Mouse (Mus musculus) forebrain, embryonic 13.5 days (tissue): ENCODE data around the gene Hnrnpab. TPM values are rescaled to one million over a fixed set of nuclear protein-coding genes. Genes with fewer than 3 reads are reported as not detected.

ENCODE experiments used
- ATAC-seq: fragments of 200-750 bp; cut with Nextera tagmentation; 2 replicates; pipeline ENCODE4 v1.8.0; 2017
- H3K27ac ChIP-seq: fragments of 300-500 bp; sonication (generic); 2 replicates; pipeline ENCODE4 v1.5.1; 2015; ENCODE audit warnings: inconsistent platforms, mild to moderate bottlenecking, moderate library complexity
- H3K27me3 ChIP-seq: fragments of 300-500 bp; sonication (generic); 2 replicates; pipeline ENCODE4 v1.6.1; 2015; ENCODE audit warnings: mild to moderate bottlenecking, inconsistent platforms
- H3K36me3 ChIP-seq: fragments of 300-500 bp; sonication (generic); 2 replicates; pipeline ENCODE4 v1.6.1; 2015; ENCODE audit warnings: mild to moderate bottlenecking, inconsistent platforms; ENCODE audit not compliant: poor library complexity, severe bottlenecking
- H3K4me1 ChIP-seq: fragments of 300-500 bp; sonication (generic); 2 replicates; pipeline ENCODE4 v1.6.1; 2015; ENCODE audit warnings: inconsistent platforms
- H3K4me2 ChIP-seq: fragments of 300-500 bp; sonication (generic); 2 replicates; pipeline ENCODE4 v1.6.1; 2015; ENCODE audit warnings: inconsistent platforms, mild to moderate bottlenecking, moderate library complexity
- H3K4me3 ChIP-seq: fragments of 300-500 bp; sonication (generic); 2 replicates; pipeline ENCODE4 v1.5.1; 2015; ENCODE audit warnings: mild to moderate bottlenecking, inconsistent platforms
- H3K9ac ChIP-seq: fragments of 300-500 bp; sonication (generic); 2 replicates; pipeline ENCODE4 v1.6.1; 2015; ENCODE audit warnings: mild to moderate bottlenecking, inconsistent platforms
- H3K9me3 ChIP-seq: fragments of 300-500 bp; sonication (generic); replicated peaks from 2 replicates; pipeline ENCODE4 v1.6.1; 2016; ENCODE audit warnings: inconsistent platforms
- WGBS: fragments of 180-500 bp; shearing (Covaris S2); methylation state at CpG from one replicate; pipeline ENCODE4 v1.1.7; 2015; 5-methylcytosine and 5-hydroxymethylcytosine counted together
- polyA plus RNA-seq: library from polyadenylated mRNA; unstranded; fragments of >200 nt; fragmentation: Nextera tagmentation; extraction: Ambion mirVana; gene quantifications from 2 replicates; pipeline ENCODE4 v1.2.1, GENCODE M21; 2015

Gene Hnrnpab
- polyA plus RNA-seq, 1 experiment from 2014 or later, result 646 TPM

DNA sequence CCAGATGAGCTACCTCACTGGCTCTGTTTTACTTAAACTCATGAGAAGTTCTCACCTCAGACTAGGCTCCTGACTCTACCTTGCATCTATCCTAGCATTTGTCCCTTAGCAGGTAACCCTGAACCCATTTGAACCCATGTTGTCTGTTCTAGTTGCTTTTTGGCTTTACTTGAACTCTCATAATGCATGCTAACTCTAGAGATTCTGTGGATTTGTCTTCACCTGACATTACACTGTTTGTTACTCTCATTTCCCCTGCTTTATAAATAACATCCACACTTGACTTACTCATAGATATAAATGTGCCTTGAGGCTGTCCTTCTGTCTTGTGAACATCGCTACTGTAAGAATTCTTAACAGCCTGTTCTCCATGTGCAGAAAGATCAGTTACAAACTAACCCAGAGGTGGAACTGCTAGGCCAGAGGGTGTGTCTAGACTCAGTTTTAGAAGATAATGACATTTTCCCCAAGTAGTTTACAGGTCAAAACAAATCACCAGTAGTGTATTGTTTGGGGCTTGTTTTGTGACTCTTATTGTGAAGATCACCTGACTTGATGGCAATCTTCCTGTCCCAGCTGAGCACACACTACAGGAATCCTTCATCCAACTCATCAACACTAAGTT is 11.1 kb downstream of the Hnrnpab start:
- H3K27ac ChIP-seq, result no peak overlapping the region
- H3K4me1 ChIP-seq, result peaks cover 4% of the 10 kb centered on the region; the same call in 1 of the 2 replicates
- no peak overlapping the region for H3K4me2 ChIP-seq
- H3K4me3 ChIP-seq, result no peak overlapping the region
- H3K36me3 ChIP-seq, result peaks cover 100% of the 10 kb centered on the region
- no peaks in the 10 kb centered on the region for H3K27me3 ChIP-seq
- no peak overlapping the region for H3K9ac ChIP-seq
- no peaks in the 10 kb centered on the region for H3K9me3 ChIP-seq
- 96% methylated on average over 1 of the region's 1 CpGs for WGBS
- ATAC-seq, result no peak

DNA sequence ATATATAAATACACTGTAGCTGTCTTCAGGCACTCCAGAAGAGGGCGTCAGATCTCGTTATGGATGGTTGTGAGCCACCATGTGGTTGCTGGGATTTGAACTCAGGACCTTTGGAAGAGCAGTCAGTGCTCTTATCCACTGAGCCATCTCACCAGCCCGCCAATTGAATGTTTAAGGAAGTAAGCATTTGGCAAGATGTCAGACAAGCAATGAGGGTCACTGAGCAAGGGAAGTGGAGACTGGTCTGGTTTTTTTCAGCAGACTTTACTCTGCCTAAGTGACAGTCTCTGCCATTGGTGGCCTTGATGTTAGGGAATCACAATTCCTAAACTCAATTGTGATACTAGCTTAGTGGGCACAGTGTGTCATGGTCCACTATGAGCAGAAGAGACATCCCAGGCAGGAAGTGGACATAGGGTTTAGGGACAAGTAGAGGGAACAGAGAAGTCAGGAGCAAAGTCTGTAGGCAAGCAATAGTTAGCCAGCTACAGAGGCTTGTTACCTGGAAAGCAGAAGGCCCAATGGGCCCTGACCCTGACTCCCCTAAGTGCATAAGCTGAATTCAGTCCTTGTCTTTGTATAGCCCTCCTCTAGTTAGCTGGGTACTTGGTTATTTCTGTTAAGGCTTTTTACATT is 11.8 kb downstream of the Hnrnpab start:
- no peak for ATAC-seq
- no peak overlapping the region for H3K27ac ChIP-seq
- no peak overlapping the region for H3K9ac ChIP-seq
- H3K36me3 ChIP-seq, result peaks cover 100% of the 10 kb centered on the region
- no peak overlapping the region for H3K4me2 ChIP-seq
- H3K9me3 ChIP-seq, result no peaks in the 10 kb centered on the region
- H3K27me3 ChIP-seq, result no peaks in the 10 kb centered on the region
- WGBS, result 77% methylated on average over 3 of the region's 3 CpGs
- H3K4me3 ChIP-seq, result no peak overlapping the region
- H3K4me1 ChIP-seq, result no peaks in the 10 kb centered on the region

DNA sequence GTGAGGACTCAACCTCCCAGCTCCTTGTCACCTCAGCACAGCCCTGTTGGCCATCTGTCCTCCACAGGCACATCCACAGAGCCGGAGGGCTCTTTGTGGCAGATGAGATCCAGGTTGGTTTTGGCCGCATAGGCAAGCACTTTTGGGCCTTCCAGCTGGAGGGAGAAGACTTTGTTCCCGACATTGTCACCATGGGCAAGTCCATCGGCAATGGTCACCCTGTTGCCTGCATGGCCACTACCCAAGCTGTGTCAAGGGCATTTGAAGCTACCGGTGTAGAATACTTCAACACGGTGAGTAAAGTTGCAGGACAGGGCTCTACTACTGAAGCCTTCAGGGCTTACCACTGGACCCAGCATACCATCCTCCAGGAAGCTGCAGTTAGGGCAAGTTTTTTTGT is 12.8 kb downstream of the Hnrnpab start:
- Histone ChIP-seq H3K36me3 (peaks cover 100% of the 10 kb centered on the region), H3K9ac (no peak overlapping the region), H3K4me3 (no peak overlapping the region), H3K4me2 (no peak overlapping the region), H3K9me3 (no peaks in the 10 kb centered on the region), H3K27me3 (no peaks in the 10 kb centered on the region), H3K4me1 (no peaks in the 10 kb centered on the region), H3K27ac (no peak overlapping the region)
- 91% methylated on average over 6 of the region's 6 CpGs for WGBS
- ATAC-seq, result no peak

DNA sequence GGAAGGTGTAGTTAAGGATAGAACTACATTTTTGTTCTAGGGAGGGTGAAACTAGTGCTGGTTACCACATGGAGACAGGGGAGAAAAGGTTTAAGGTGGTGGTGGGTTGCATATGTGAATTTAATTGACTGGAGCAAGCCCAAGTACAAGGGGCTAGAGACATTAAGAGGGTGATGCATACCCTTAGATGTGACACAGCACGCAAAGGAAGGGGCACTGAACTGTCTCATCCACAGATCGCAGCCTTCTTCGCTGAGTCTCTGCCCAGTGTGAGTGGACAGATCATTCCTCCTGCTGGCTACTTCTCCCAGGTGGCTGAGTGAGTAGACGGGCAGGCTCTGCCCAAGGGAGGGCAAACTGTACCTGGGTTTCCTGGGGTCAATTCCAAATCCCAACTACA is 13.3 kb downstream of the Hnrnpab start:
- Histone ChIP-seq H3K36me3 (peaks cover 100% of the 10 kb centered on the region), H3K27ac (no peak overlapping the region), H3K4me2 (no peak overlapping the region), H3K9me3 (no peaks in the 10 kb centered on the region), H3K4me1 (no peaks in the 10 kb centered on the region), H3K9ac (no peak overlapping the region), H3K4me3 (no peak overlapping the region), H3K27me3 (no peaks in the 10 kb centered on the region)
- ATAC-seq, result no peak
- 95% methylated on average over 4 of the region's 4 CpGs for WGBS

DNA sequence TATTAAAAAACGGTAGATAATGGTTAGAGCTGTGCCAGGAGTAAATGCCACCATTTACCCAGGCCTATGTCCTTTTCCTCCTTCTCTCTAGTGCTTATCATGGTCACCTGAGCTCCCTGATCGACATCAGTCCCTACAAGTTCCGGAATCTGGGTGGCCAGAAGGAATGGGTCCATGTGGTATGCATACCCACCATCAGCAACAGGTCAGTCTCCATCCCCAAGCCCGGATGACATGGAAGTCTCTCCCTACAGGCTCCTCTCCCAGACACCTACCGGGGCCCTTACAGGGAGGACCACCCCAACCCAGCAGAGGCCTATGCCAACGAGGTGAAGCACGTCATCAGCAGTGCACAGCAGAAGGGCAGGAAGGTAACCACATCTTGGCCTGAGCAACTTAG is 14.7 kb downstream of the Hnrnpab start:
- Histone ChIP-seq H3K27ac (no peak overlapping the region), H3K4me2 (no peak overlapping the region), H3K9me3 (no peaks in the 10 kb centered on the region), H3K9ac (no peak overlapping the region), H3K36me3 (peaks cover 100% of the 10 kb centered on the region), H3K4me3 (no peak overlapping the region), H3K4me1 (no peaks in the 10 kb centered on the region), H3K27me3 (no peaks in the 10 kb centered on the region)
- WGBS, result 93% methylated on average over 7 of the region's 7 CpGs
- ATAC-seq, result no peak

DNA sequence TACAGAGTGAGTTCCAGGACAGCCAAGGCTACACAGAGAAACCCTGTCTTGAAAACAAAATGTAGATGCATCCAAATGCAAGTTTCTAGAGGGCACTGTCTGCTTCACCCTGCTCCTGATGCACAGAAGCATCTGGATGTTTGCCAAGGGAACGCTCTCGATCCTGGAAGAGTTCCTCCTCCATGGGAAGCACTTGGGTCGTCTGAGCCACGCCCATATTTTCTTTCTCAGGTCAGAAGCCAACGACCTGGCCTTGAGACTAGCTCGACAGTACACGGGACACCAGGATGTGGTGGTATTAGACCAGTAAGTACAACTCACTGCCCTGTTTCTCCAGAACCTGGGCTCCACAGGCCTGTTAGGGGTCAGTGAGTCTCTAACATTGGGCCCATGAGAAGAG is 15.5 kb downstream of the Hnrnpab start:
- Histone ChIP-seq H3K36me3 (peaks cover 100% of the 10 kb centered on the region), H3K27me3 (no peaks in the 10 kb centered on the region), H3K9me3 (no peaks in the 10 kb centered on the region), H3K4me3 (no peak overlapping the region), H3K9ac (no peak overlapping the region), H3K4me2 (no peak overlapping the region), H3K27ac (no peak overlapping the region), H3K4me1 (0 out of 2 replicates have a peak, but pooled peaks cover 3% of the 10 kb centered on the region)
- whole genome bisulfite sequencing, result 76% methylated on average over 7 of the region's 7 CpGs
- no peak for ATAC-seq

DNA sequence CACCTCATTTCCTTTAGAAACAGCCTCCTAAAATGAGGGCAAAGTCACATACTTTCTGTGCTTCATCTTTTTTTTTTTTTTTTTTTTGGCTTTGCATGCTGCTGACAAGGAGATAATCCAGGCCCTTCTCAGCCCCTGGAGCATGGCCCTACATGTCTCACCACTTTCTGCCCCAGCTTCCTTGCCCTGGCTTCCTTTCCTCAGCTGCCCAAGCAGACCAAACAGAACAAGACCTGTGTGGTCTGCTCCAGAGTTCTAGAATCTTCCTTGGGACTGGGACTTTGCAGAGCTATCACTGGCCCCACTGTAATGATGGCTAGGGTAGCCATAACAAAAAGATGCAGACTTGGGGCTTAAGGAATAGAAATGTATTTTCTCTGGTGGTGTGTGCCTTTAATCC is 16.6 kb downstream of the Hnrnpab start:
- H3K36me3 ChIP-seq, result peaks cover 94% of the 10 kb centered on the region

DNA sequence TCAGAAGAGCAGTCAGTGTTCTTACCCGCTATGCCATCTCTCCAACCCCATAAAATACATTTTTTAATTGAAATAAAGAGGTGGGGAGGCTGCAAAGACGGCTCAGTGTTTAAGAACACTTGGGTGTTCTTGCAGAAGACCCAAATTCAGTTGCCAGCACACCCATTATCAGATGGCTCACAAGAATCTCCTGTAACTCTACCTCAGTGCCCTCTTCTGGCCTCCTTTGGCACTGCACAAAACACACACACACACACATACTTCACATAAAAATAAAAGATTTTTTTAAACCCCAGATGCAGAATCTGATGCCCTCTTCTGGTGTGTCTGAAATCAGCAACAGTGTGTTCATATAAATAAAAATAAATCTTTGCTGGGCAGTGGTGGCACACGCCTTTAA is 17.8 kb downstream of the Hnrnpab start:
- no peak for ATAC-seq
- Histone ChIP-seq H3K9me3 (no peaks in the 10 kb centered on the region), H3K4me3 (no peak overlapping the region), H3K27me3 (no peaks in the 10 kb centered on the region), H3K4me1 (peaks cover 22% of the 10 kb centered on the region), H3K36me3 (peaks cover 82% of the 10 kb centered on the region), H3K9ac (no peak overlapping the region), H3K27ac (no peak overlapping the region), H3K4me2 (no peak overlapping the region)
- WGBS, result 98% methylated on average over 3 of the region's 3 CpGs

More for the DNA sequence above, 16.6 kb downstream of the Hnrnpab start:
- H3K9ac ChIP-seq, result no peak overlapping the region
- H3K4me3 ChIP-seq, result no peak overlapping the region
- peaks cover 14% of the 10 kb centered on the region for H3K4me1 ChIP-seq
- H3K27ac ChIP-seq, result no peak overlapping the region
- no peaks in the 10 kb centered on the region for H3K9me3 ChIP-seq
- no peak for ATAC-seq
- H3K27me3 ChIP-seq, result no peaks in the 10 kb centered on the region
- no peak overlapping the region for H3K4me2 ChIP-seq

DNA sequence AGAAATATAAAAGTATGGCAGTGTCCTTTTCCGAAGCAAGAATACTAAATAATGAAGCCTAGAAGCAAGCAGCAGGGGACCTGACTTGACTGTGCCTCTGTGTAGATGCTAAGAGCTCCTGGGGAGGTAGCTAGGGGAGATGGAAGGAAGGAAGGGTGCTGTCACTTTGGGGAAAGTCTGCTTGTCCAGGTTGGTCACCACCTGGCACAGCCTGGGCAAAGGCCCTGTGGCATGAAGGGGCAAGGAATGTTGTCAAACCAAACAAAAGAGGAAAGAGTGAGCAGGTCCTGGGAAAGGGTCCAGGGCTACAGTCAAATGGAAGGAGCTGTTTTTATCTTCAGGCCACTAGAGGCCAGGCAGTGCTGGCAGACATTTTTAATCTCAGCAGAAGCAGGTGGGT is 19.6 kb downstream of the Hnrnpab start:
- Histone ChIP-seq H3K27me3 (no peaks in the 10 kb centered on the region), H3K36me3 (peaks cover 64% of the 10 kb centered on the region), H3K27ac (no peak overlapping the region), H3K9me3 (no peaks in the 10 kb centered on the region), H3K4me2 (no peak overlapping the region), H3K4me3 (no peak overlapping the region), H3K4me1 (peaks cover 29% of the 10 kb centered on the region), H3K9ac (no peak overlapping the region)
- no peak for ATAC-seq
- 92% methylated on average over 1 of the region's 1 CpGs for WGBS

DNA sequence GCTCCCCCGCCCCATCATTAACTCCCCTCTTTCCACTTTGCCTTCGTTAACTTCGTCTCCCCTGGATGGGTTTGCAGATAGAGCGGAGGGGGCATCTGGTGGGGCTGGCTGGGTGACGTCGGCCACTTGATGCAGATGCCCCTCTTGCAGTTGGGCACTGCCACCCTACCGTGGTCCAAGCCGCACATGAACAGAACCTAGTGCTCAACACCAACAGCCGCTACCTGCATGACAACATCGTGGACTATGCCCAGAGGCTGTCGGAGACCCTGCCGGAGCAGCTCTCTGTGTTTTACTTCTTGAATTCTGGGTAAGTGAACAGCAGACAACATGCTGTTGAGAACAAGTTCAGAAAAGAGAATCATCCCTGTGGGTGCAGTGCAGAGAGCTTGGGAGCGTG is 20.2 kb downstream of the Hnrnpab start:
- Histone ChIP-seq H3K36me3 (peaks cover 58% of the 10 kb centered on the region), H3K4me3 (no peak overlapping the region), H3K4me2 (no peak overlapping the region), H3K27ac (no peak overlapping the region), H3K9ac (no peak overlapping the region), H3K27me3 (no peaks in the 10 kb centered on the region), H3K9me3 (no peaks in the 10 kb centered on the region), H3K4me1 (peaks cover 29% of the 10 kb centered on the region)
- ATAC-seq, result no peak
- 89% methylated on average over 13 of the region's 13 CpGs for WGBS

DNA sequence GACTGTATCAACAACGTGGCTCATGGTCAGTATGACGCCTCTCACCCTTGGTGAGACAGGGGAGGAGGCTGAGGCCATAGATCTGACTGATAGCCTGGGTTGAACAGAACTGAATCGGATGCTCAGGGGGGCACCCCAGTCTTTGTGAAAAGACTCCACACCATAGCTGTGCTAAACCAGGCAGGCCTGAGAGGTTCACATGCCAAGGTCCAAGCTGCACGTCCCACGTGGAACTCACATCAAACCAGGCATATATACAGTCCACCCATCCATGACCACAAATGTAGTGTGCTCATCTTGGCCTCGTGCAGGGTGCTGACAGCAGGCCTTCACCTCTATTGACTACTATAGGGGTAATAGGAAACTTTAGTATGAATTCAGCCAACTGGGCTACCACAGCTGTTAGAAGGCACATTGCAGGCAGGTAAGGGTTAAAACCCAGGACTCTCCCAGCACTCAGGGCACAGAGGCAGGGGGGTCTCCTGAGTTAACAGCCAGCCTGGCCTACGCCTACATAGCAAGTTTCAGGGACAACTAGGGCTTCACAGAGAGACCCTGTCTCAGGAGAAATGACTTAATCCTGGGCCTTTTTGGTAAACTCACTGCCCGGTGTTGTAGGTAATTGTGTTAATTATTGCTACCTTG is 20.9 kb downstream of the Hnrnpab start:
- peaks cover 29% of the 10 kb centered on the region for H3K4me1 ChIP-seq
- H3K27me3 ChIP-seq, result no peaks in the 10 kb centered on the region
- peak overlapping the region; percentile 89 for H3K4me2 ChIP-seq
- ATAC-seq, result no peak
- H3K9me3 ChIP-seq, result no peaks in the 10 kb centered on the region
- peak overlapping the region; percentile 95 for H3K27ac ChIP-seq
- H3K9ac ChIP-seq, result peak overlapping the region; percentile 83
- H3K4me3 ChIP-seq, result peak overlapping the region; percentile 63
- WGBS, result 57% methylated on average over 8 of the region's 8 CpGs
- peaks cover 51% of the 10 kb centered on the region for H3K36me3 ChIP-seq

DNA sequence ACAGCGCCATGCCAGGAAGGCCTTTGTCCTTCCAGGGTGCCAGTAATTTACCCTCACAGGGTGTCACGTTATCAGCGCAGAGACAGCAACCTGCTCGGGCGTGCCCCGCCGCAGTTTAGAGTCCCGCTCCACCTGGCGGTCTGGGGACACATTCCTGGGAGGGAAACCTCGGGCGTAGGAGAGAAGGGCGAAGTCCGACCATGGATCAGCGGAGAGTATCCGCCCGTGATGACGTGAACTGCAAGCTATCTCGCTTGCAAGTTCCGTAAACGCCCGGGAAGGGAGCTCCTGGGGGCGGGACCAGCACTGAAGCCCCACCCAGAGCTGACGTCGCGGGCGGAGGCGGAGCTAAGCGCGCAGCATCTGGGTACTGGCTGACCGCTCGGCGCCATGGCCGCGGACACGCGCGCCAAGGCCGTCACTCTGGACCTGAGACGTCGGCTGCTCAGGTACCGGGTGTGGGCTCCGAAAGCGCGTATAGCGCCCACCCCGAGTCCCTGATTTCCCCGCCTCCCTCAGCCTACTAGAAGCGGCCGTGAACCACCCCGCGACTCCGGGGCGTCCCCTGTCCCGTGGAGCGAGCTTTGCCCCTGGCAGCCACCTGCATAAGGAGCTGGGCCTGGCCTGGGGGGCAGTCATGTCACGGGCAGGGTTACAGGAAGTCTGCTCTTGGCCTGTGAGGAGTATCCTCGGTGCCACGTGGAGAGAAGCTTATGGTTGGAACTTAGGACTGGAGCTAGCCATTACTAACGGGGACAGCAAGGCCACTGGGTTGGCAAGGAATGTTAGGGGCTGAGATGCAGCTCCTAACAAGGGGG is 22.0 kb downstream of the Hnrnpab start, which contains the start of gene Phykpl:
TSS of gene Phykpl (plus strand) at position 327 of the 818 bp plus-strand sequence.
- H3K9me3 ChIP-seq, result no peaks in the 10 kb centered on the region
- peak; percentile 95 for ATAC-seq
- H3K9ac ChIP-seq, result peak within 1 kb of the TSS; percentile 83
- no peaks in the 10 kb centered on the region for H3K27me3 ChIP-seq
- WGBS, result under 1% methylated on average over 59 of the region's 59 CpGs
- peaks cover 40% of the 10 kb centered on the region for H3K36me3 ChIP-seq
- peak within 1 kb of the TSS; percentile 63 for H3K4me3 ChIP-seq
- peaks cover 29% of the 10 kb centered on the region for H3K4me1 ChIP-seq
- H3K27ac ChIP-seq, result peak within 1 kb of the TSS; percentile 95
- peak within 1 kb of the TSS; percentile 89 for H3K4me2 ChIP-seq
